Mouse (Mus musculus) neural tube, embryonic 10.5 days (tissue): ENCODE results near the gene Casq1.
"Not testable (repeated sequence)": the region's sequence is repeated elsewhere in the genome, so short reads cannot be mapped to it uniquely, and the experiment has no call there.

Experiments
- DNase-seq: peaks from one replicate; pipeline ENCODE4 v3.0.0-alpha.2; 2017; ENCODE audit warnings: low spot score; ENCODE audit errors: extremely low spot score

Gene Casq1

GRCm38 (mm10) chr1:172219451-172220406 lies at the start of gene Casq1:
Gene Casq1 (minus strand): TSS chr1:172219868.
- no peak for DNase-seq

DNA sequence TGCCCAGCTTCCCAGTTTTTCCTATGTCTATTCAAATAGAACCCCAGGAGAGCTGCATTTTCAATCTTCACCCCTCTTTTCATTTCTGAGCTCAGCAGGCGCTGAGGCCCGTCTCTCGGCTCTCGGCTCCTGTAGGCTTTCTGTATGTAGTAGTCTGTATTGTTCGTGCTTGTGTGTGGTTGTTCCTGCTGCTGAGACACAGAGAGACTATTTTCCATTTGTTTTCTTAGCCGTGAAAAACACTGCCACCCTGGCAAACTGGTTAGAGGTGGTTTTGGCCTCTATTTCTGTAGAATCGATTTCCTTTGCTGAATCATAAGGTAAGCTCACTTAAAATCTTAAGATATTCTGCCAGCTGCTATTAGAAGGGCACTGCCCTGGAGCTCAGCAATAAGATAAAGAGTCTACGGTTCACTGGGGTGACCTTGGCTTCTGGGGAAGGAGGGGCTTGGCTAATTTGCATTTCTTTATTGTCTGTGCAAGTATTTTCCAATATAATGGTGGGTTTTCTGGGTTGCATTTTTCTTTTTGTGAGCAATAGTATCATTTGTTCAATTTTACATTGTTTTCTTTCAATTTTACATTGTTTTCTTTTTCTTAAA lies 41.9 kb upstream of the Casq1 start, which contains the start of gene Igsf8:
TSS of gene Igsf8 (plus strand) at position 165 of the 602 bp plus-strand sequence.
- DNase-seq, result peak; percentile 29

- no peak for DNase-seq
Measured at GRCm38 (mm10) chr1:172258314-172258713, 38.6 kb upstream of the Casq1 start, which contains the start of gene Atp1a4. Gene Atp1a4 (minus strand): TSS chr1:172258414.

GRCm38 (mm10) chr1:172247679-172248078 lies 28.0 kb upstream of the Casq1 start:
- peak; percentile 35 for DNase-seq

GRCm38 (mm10) chr1:172247216-172247615 lies 27.5 kb upstream of the Casq1 start:
- no peak for DNase-seq

DNA sequence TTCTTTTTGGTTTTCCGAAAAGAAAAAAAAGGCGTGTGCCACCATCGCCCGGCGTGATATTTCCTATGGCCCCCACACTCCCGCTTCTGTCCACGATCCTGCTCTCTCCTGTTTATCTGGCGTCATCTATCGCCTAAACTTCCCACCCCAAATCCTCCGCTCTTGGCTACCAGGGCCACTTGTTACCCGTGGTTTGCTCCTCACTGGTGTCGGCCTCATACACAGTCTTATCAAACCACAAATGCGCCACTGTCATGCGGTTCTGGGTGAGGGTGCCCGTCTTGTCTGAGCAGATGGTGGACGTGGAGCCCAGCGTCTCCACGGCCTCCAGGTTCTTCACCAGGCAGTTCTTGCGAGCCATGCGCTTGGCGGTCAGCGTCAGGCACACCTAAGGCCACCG lies 25.0 kb upstream of the Casq1 start:
- not testable (repeated sequence) for DNase-seq

DNA sequence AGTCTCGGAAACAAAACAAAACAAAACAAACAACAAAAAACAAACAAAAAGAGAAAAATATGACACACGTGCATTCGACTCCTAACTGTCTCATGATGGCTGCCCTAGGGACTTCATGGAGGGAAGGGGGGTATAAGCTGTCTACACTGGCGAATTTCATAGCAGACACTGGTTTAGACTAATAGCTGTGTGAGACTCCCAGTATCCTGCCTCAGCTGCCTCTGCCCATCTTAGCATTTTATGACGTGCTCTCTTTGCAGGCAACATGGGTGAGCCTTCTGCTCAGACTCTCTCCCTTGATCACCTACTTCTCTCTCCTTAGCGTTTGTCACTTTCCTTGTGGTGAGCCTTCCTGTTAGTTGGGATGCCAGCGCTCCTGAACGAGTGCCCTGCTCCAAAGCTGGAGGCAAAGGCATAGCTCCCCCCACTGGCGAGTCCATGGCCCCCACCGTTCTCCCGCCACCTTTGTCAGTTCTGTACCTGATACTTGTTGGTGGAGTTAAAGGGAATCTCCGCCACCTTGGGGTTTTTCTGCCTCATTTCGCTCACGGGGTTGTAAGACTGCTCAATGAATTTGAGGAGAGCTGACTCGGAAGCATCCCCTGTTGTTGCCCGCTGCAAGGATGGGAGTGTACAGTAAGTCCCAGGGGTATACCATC lies 24.0 kb upstream of the Casq1 start:
- no peak for DNase-seq

DNA sequence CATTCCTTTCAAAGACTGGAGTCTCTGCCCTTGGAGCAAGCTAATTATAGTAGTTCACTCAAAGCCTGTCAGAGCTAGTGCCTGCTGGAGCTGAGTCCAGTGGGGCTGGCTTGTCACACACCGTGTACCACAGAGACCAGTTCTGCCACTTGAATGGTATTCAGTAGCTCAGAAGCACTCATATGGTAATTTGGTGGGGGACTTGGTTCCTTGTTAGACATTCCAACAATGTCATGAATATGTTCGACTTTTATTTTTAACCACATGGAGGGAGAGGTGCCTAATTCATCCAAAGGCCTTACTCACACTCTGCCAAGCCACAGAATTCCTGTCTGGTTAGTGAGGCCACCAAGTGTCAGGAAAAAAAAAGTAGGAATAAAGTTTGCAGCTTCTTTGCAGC lies 22.7 kb upstream of the Casq1 start:
- no peak for DNase-seq

DNA sequence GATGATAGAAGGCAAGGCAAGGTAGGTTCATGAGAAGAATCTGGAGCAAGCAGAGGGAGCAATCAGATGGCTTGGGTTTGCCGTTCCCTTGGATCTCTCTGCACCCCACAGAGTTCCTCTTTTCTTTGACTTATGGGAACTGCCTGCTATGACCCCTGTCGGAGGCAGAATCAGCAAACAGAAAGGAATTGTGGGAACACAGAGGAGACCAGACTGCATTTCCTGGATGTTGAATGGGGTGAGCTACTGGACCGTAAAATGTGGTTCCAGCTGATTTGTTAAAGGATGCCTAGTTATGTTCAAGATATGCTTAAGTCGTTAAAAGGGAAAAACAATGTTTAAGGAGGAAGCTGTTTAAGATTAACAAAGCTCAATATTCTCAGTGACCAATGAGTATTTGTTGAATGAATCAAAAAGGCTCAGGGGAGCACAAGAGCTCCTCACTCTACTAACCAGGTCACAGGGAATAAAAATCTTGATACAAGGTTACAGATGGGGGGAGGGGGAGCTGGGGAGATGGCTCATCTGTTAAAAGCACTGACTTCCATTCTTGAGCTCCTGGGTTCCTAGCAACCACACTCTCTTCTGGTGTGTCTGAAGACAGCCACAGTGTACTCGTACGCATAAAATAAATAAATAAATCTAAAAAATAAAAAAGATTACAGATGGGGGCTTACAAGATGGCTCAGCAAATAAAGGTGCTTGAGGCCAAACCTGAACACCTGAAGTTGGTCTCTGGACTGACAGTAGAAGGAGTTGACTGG lies 21.5 kb upstream of the Casq1 start:
- no peak for DNase-seq

GRCm38 (mm10) chr1:172229215-172229614 lies 9.5 kb upstream of the Casq1 start:
- DNase-seq, result no peak

DNA sequence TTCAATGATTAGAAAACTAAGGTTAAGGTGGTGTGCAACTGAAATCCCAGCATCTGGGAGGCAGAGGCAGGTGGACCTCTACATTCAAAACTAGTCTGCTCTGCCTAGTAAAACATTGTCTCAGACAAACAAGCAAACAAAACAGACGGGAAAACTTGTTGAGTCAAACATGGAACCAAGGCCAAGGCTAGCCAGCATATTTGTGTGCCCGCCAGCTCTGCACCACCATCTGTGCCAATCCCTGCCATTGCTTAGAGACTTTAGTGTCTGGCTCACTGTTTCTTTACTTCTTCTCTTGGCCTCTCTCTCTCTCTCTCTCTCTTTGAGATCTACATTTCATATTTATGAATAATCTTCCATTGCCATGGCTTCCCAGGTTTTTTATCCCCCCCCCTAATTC lies 8.5 kb upstream of the Casq1 start:
- DNase-seq, result no peak

- DNase-seq, result no peak
Measured at GRCm38 (mm10) chr1:172221297-172222063, 1.8 kb upstream of the Casq1 start.

GRCm38 (mm10) chr1:172220414-172220813 lies 746 bp upstream of the Casq1 start:
- DNase-seq, result no peak

GRCm38 (mm10) chr1:172218164-172218910 lies 1.3 kb downstream of the Casq1 start:
- DNase-seq, result no peak

DNA sequence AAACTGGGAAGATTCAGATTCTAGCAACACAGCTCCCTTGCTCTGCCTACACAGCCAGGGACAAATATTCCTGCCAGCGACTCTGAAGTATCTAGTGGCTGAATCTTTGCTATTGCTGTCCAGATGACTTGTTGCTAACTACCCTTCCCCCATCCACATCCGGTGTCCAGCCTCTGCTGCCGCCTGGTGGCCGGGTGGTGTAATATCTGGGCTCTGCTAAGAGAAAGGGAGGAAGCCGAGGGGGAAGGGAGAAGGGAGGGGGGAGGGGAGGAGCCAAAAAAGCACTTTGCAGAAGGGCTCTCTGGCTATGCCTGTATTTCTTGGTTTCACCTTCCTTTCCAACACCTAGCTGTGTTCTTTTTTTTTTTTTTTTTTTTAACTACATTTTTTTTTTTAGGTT lies 2.5 kb downstream of the Casq1 start:
- DNase-seq, result peak; percentile 97

GRCm38 (mm10) chr1:172214748-172215147 lies 4.9 kb downstream of the Casq1 start:
- DNase-seq, result no peak

DNA sequence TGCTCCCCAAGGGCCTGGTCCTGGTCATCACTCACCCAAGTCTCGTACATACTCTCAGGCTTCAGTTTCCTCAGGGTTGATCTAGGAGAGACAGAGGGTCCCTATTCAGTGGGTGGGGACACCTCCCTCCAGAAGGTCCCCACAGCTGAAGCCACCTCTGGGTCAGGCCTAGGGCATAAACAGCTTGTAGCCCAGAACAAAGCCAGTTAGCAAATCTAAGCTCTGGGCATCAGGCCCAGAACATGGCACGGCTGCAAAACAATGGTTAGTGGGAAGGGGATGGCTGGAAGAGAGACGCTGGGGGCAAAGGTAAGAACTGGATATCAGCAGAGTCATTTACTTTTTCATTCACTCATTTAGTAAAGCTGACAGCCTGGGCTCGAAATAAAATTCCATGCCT lies 5.9 kb downstream of the Casq1 start:
- DNase-seq, result no peak

- DNase-seq, result no peak
Measured at GRCm38 (mm10) chr1:172212776-172213175, 6.9 kb downstream of the Casq1 start.

GRCm38 (mm10) chr1:172207111-172207584 lies 12.5 kb downstream of the Casq1 start:
- no peak for DNase-seq
